Mouse (Mus musculus) CD4-positive, CD25-positive, alpha-beta regulatory T cell, adult 4 months (primary cell): ENCODE data around the gene Gemin4. TPM values are rescaled to one million over a fixed set of nuclear protein-coding genes. Genes with fewer than 3 reads are reported as not detected.

Experiments used
- polyA plus RNA-seq, 2 experiments: library from polyadenylated mRNA; unstranded; fragments of 100-300 nt; shearing (Covaris generic); gene quantifications; one replicate each; pipeline ENCODE4 v1.2.1; 2017

The Gemin4 gene
- polyA plus RNA-seq, 2 experiments from 2014 or later = 10.2 to 19.1 TPM

Other genes starting within 250 kb of the Gemin4 start
- gene 1700016K19Rik, start 217.8 kb downstream of the Gemin4 start, polyA plus RNA-seq = not detected
- 10 to 100 TPM; 13.4 to 14.2 TPM for gene Rflnb, start 189.9 kb downstream of the Gemin4 start, polyA plus RNA-seq
- 10 to 100 TPM; 51.6 to 60.3 TPM for gene Vps53, start 38.0 kb downstream of the Gemin4 start, polyA plus RNA-seq
- 1 to 10 TPM; 3.7 to 4.2 TPM for gene Fam57a, start 38.0 kb downstream of the Gemin4 start, polyA plus RNA-seq
- under 1 TPM in 1 of 2 experiments, not detected in 1; 0.58 TPM for gene Dbil5, start 56 bp downstream of the Gemin4 start, polyA plus RNA-seq
- 10 to 100 TPM; 13.2 to 19.9 TPM for gene Mrm3, start 26.1 kb upstream of the Gemin4 start, polyA plus RNA-seq
- gene Glod4, start 26.1 kb upstream of the Gemin4 start, polyA plus RNA-seq = 10 to 100 TPM; 78.6 to 89.4 TPM
- 1 to 10 TPM; 1.3 to 2.0 TPM for gene Nxn, start 181.5 kb upstream of the Gemin4 start, polyA plus RNA-seq
- gene Timm22, start 189.3 kb upstream of the Gemin4 start, polyA plus RNA-seq = 10 to 100 TPM; 55.6 to 64.4 TPM